Mouse (Mus musculus) B cell, adult 67 days (primary cell): ENCODE data around the gene Gm28044. TPM values are rescaled to one million over a fixed set of nuclear protein-coding genes. Genes with fewer than 3 reads are reported as not detected.

ENCODE experiments used
- total RNA-seq, 2 experiments: library from RNA; stranded (reverse); gene quantifications; 4 replicates each; pipeline ENCODE4 v1.2.4; 2023

Gm28044 gene
- 1 to 10 TPM; 1.2 to 4.3 TPM for total RNA-seq

DNA sequence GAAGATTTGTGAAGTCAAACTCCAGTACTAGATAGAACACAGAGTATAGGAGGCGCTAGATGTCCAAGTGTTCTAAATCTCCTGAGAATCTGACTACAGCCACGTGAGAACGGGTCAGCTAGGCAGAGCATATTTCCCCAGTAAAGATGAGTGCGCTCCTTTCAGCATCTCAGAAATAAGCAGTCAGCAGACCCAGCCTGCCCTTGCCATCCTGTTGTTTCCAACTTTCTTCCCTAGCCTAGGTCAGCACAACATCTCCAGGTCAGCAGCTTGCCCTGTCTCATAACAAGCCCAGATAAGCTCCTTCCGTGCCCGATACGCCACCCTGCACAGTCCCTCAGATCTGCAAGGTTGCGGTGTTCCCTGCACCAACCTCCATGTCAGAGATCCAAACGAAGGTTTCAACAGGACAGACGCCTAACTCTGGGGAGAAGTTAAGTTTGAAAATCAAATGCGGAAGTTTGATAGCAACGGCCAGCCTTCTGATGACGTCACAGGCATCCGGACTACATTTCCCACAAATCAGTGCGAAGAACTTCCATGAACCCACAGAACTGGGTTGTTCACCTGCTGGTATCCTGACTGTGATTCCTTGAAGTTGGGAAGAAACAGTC, at the start of gene Gm28044, which contains the start of gene Zfp953:
TSS of gene Gm28044 (minus strand) at position 406 of the 614 bp plus-strand sequence.
TSS of gene Zfp953 (minus strand) at position 475 of the 614 bp plus-strand sequence.

DNA sequence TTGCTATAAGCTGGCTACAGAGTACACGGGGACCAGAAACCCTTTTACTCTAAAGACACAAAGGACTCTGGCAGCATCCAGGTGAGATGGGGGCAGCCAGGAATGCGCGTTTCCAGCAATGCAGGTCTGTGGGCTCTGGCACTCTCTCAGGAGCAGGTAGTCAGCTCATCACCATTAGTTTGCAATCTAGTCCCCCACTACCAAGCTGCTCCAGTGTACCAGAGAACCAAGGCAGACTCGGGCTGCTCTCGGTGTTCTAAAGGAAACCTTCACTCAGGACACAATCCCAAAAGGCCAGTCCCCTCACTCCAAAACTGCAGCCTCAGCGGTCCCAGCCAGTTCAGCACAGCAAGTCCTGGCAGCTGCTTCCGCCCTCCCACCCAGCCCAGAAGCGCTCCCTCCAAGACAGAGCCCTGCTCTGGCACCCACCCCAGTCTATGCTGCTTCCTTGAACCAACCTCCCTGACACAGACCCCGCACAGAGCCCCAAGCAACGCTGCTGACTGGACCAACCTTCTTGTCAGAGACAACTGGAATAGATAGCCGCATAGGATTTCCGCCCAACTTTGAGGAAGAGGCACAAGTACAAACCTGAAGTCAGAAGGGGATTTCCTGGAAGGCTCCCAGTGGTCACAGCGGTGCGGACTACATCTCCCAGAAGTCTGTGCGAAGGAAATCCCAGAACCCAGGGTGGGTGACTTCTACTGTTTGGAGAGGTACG, 39.0 kb upstream of the Gm28044 start, which contains the start of gene Zfp429:
TSS of gene Zfp429 (minus strand) at position 637 of the 721 bp plus-strand sequence.

DNA sequence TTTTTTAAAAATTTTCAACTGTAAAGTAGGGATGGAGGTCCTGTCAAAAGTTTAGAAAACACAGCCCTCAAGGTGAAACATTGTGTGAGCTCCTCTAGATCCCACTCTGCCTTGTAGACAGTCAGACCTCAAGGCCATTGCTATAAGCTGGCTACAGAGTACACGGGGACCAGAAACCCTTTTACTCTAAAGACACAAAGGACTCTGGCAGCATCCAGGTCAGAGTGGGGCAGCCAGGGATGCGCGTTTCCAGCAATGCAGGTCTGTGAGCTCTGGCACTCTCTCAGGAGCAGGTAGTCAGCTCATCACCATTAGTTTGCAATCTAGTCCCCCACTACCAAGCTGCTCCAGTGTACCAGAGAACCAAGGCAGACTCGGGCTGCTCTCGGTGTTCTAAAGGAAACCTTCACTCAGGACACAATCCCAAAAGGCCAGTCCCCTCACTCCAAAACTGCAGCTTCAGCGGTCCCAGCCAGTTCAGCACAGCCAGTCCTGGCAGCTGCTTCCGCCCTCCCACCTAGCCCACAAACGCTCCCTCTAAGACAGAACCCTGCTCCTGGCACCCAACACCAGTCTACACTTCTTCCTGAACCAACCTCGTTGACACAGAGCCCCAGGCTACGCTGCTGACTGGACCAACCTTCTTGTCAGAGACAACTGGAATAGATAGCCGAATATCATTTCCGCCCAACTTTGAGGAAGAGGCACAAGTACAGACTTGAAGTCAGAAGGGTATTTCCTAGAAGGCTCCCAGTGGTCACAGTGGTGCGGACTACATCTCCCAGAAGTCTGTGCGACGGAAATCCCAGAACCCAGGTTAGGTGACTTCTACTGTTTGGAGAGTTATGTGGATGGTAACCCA, 14.9 kb upstream of the Gm28044 start, which contains the start of the genes Gm28041 and Zfp456:
TSS of gene Gm28041 (minus strand) at position 684 of the 862 bp plus-strand sequence.
TSS of gene Zfp456 (minus strand) at position 761 of the 862 bp plus-strand sequence.

DNA sequence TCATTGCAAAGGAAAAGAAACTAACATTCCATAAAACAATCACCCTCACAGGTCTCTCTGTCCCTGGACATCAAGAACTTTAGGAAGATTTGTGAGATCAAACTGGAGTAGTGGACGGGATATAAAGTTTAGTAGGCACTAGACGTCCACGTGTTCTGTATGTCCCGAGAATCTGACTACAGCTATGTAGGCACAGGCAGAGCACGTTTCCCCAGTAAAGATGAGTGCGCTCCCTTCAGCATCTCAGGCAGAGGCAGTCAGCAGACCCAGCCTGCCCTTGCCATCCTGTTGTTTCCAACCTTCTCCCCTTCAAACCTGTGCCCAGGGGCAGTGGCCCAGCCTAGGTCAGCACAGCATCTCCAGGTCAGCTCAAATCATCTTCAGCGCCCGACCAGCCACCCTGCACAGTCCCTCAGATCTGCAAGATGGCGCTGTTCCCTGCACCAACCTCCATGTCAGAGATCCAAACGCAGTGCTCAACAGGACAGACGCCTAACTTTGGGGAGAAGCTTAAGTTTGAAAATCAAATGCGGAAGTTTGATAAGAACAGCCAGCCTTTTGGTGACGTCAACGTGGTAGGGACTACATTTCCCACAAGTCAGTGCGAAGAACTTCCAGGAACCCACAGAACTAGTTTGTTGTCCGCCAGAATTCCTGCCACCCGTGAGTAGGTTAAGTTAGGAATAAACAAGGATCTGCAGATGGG, 28.2 kb downstream of the Gm28044 start, which contains the start of gene Zfp595:
TSS of gene Zfp595 (minus strand) at position 552 of the 706 bp plus-strand sequence.

DNA sequence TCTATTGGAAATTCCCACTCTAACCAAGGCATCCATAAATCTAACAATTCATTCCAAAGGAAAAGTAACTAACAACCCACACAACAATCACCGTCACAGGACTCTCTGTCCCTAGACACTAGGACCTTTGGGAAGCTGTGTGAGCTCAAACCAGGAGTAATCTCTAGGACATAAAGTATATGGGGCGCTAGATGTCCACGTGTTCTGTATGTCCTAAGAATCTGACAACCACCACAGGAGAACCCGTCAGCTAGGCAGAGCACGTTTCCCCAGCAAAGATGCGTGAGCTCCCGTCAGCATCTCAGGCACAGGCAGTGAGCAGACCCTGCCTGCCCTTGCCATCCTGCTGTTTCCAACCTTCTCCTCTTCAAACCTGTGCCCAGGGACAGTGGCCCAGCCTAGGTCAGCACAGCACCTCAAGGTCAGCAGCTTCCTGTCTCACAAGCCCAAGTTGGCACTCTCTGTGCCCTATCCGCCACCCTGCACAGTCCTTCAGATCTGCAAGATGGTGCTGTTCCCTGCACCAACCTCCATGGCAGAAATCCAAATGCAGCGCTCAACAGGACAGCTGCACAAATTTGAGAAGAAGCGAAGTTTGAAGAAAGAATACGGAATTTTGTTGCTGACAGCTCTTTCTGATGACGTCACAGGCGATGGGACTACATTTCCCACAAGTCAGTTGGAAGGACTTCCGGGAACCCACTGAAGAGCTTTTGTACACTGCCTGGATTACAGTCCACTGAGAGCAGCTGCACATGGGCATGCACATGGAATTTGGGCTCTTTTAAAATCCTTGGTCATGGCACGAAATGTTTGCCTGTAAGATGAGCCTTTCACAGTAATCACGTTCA, 54.3 kb downstream of the Gm28044 start, which contains the start of gene Zfp457:
TSS of gene Zfp457 (minus strand) at position 664 of the 851 bp plus-strand sequence.

DNA sequence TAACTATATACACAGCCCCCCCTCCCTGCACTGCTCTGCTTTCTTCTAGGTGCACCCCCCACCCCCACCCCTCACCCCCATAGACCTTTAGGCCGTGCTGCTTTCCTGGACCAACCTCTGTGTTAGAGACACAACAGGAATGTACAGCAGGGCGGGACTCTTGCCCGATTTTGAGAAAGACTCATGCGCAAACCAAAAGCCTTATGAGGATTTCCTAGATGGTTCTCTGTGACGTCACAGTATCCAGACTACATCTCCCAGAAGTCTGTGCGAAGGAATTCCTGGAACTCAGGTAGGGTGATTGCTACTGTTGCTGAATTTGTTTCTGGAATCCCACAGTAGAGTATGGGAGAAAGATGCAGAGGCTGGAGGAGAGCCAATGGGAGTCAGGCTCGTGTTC, 82.0 kb downstream of the Gm28044 start, which contains the start of gene Zfp458:
TSS of gene Zfp458 (minus strand) at position 153 of the 400 bp plus-strand sequence.

Other genes starting within 250 kb of the Gm28044 start
- gene Rslcan18, start 244.3 kb downstream of the Gm28044 start, total RNA-seq = 1 to 10 TPM in 1 of 2 experiments, under 1 TPM in 1; 0.95 to 1.4 TPM
- 10 to 100 TPM in 1 of 2 experiments, 1 to 10 TPM in 1; 8.9 to 10.7 TPM for gene Zfp759, start 238.9 kb downstream of the Gm28044 start, total RNA-seq
- gene Rsl1, start 187.4 kb downstream of the Gm28044 start, total RNA-seq = 10 to 100 TPM; 18.3 to 22.3 TPM
- gene Zfp455, start 166.0 kb downstream of the Gm28044 start, total RNA-seq = 1 to 10 TPM; 2.8 to 5.2 TPM
- gene Zfp458, start 82.1 kb downstream of the Gm28044 start, total RNA-seq = 1 to 10 TPM; 2.1 to 4.1 TPM
- 1 to 10 TPM; 1.1 to 5.4 TPM for gene Zfp457, start 54.1 kb downstream of the Gm28044 start, total RNA-seq
- gene Zfp595, start 28.0 kb downstream of the Gm28044 start, total RNA-seq = 10 to 100 TPM; 15.0 to 19.8 TPM
- gene Zfp953, start 69 bp upstream of the Gm28044 start, total RNA-seq = 10 to 100 TPM; 10.2 to 13.3 TPM
- gene Gm28041, start 15.2 kb upstream of the Gm28044 start, total RNA-seq = 1 to 10 TPM; 2.4 to 4.4 TPM
- 10 to 100 TPM; 12.0 to 13.6 TPM for gene Zfp456, start 15.3 kb upstream of the Gm28044 start, total RNA-seq
- gene Zfp429, start 39.3 kb upstream of the Gm28044 start, total RNA-seq = 10 to 100 TPM; 17.7 to 23.2 TPM
- 1 to 10 TPM; 3.4 to 3.5 TPM for gene Zfp459, start 60.9 kb upstream of the Gm28044 start, total RNA-seq
- gene Zfp874a, start 91.1 kb upstream of the Gm28044 start, total RNA-seq = 1 to 10 TPM; 6.5 to 7.0 TPM
- gene Zfp874b, start 123.7 kb upstream of the Gm28044 start, total RNA-seq = 10 to 100 TPM; 12.2 to 17.1 TPM
- 10 to 100 TPM; 13.3 to 16.8 TPM for gene Zfp58, start 140.0 kb upstream of the Gm28044 start, total RNA-seq
- gene Gm26965, start 165.6 kb upstream of the Gm28044 start, total RNA-seq = not detected
- 10 to 100 TPM; 24.1 to 31.2 TPM for gene Zfp87, start 165.6 kb upstream of the Gm28044 start, total RNA-seq
- 10 to 100 TPM; 11.5 to 15.2 TPM for gene Zfp748, start 193.3 kb upstream of the Gm28044 start, total RNA-seq
- gene Zfp729b, start 249.2 kb upstream of the Gm28044 start, total RNA-seq = 10 to 100 TPM; 19.8 to 20.3 TPM